Comparison of ENCODE assay signal across 9 mouse cellular contexts in the genomic region with DNA sequence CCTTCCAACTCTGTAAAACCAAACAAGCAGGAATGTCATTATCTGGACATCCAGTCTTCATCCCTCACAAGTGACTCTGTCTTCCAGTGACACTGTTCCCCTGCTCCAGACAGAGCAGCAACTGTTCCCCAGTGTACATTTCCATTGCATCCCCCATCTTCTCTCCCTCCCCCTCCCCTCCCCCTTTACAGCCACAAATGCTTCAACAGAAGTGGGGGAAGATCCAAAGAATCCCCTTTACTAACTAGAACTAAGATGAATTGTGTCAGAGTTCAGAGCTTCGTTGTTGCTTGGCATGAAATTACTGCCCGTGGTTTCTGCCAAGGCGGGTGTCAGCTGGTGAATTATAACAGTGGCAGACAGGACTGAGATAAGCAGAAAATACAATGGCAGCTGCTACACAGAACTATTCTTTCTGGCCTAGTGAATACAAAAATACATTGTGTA.
DNase-seq lines count a peak whose midpoint lies in the region; ATAC-seq lines count a peak whose summit lies in the region.
"Had no signal": no experiment of that assay in that cellular context is flagged by ENCODE, and none has a peak within 500 bp of the region (broad histone marks: within the 10 kb centered on the region; RNA-seq: fewer than 3 reads in every experiment).

No protein-coding gene starts in this region.

- no peaks in the 10 kb centered on the region for H3K36me3 ChIP-seq in heart, embryonic 15.5 days

- no peak for ATAC-seq in heart, embryonic 15.5 days (replicated peaks; ENCODE audit: insufficient number of reproducible peaks, insufficient read depth, low FRiP score, low read depth)

- H3K4me3 ChIP-seq in heart, embryonic 15.5 days: no peak overlapping the region
- H3K4me3 ChIP-seq: left cerebral cortex, adult 2 months had no signal

- no peak overlapping the region for H3K9ac ChIP-seq in heart, embryonic 15.5 days

- peak; percentile 11 to 77 for DNase-seq in adrenal gland, adult (ENCODE audit: inconsistent age in 2 of 2, low spot score in 1 of 2)
- DNase-seq in adrenal gland, postnatal 4 days (ENCODE audit: low spot score in 2 of 2): no peak
- peak; percentile 24 for DNase-seq in cerebellum, adult 11 months
- DNase-seq in layer of hippocampus, adult 18-20 months (ENCODE audit: low spot score in 2 of 2): peak; percentile 39 to 75
- DNase-seq in mesoderm, embryonic 11.5 days (ENCODE audit: low read depth, low spot score): peak; percentile 59
- peak; percentile 66 for DNase-seq in telencephalon, adult 2 months (ENCODE audit: low read depth, low spot score)
- no peak for DNase-seq in urinary bladder, postnatal 4 days (ENCODE audit: low spot score in 2 of 2)

- H3K27me3 ChIP-seq in heart, embryonic 15.5 days: no peaks in the 10 kb centered on the region

- H3K27ac ChIP-seq in heart, embryonic 15.5 days: peak overlapping the region; percentile 31
- H3K27ac ChIP-seq: left cerebral cortex, adult 2 months had no signal

- H3K4me2 ChIP-seq in heart, embryonic 15.5 days: no peak overlapping the region

- H3K9me3 ChIP-seq in heart, embryonic 15.5 days (replicated peaks): no peaks in the 10 kb centered on the region

- 24% methylated on average over 3 of the region's 3 CpGs for WGBS in heart, embryonic 15.5 days

- peaks cover 11% of the 10 kb centered on the region for H3K4me1 ChIP-seq in heart, embryonic 15.5 days (replicated peaks)

Comparison
In these comparisons a context has a peak if more than half of its experiments do, and no peak if none do; other contexts are left out.
1. DNase-seq: peak in adrenal gland, adult (2 of 2), cerebellum, adult 11 months (single experiment), layer of hippocampus, adult 18-20 months (2 of 2), mesoderm, embryonic 11.5 days (single experiment) and telencephalon, adult 2 months (single experiment); none in adrenal gland, postnatal 4 days (0 of 2) and urinary bladder, postnatal 4 days (0 of 2).